Mouse (Mus musculus): Measurements from ENCODE around the gene Olfml2a.

- TF ChIP-seq CTCF (IDR thresholded peaks at IDR 0.05; ENCODE audit: low read depth, low read length) (no peak), GATA1 (IDR thresholded peaks at IDR 0.05; ENCODE audit: borderline replicate concordance, low read length) (no peak)
These were observed 8.3 kb upstream of the Olfml2a start for GRCm38 (mm10) chr2:38923471-38923870.

All from G1E (cell line).